Mouse (Mus musculus): Measurements from ENCODE around the gene Olfr549.

Olfr549 gene

DNA sequence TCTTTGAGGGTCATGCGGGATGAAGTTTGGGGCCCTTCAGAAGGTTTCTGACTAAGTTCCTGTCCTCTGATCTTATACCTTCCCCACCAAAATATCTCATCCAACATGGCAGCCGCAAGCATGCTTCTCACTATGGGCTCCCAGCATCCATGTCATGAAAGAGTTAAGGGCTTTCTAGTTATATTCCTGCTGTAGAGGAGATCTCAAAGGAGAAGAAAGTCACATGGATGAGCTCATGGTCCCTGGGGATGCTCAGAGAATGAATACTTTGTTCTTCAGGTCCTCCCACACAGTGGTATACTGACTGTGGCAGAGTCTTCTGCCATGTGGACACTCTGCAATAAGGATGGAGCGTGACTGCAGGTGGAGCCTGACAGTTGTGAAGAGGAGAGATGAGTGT is at the start of gene Olfr549:
TSS of gene Olfr549 (plus strand) at position 301 of the 400 bp plus-strand sequence.
- no peak for DNase-seq (ENCODE audit: extremely low read depth, low read depth, low spot score)

DNA sequence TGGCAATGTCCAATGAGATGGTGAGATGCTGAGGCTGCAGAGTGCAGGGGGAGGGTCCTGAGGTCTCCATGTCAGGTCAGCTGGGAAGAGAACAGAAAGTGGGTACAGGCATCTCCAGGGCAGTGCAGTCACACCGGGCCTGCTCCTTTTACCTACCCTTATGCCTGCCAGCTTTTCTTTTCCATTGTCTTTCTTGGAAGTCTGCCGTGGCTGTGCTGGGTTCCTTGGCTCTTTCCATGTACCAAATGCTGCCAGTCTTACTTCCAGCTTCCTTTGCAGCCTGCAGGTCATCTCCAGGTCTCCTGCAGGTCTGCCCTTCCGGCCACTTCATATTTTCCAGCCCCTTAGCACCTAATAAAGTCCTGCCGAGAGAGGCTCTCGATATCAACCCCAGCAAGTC is 47.7 kb upstream of the Olfr549 start:
- no peak for DNase-seq (ENCODE audit: extremely low read depth, low read depth, low spot score)

DNA sequence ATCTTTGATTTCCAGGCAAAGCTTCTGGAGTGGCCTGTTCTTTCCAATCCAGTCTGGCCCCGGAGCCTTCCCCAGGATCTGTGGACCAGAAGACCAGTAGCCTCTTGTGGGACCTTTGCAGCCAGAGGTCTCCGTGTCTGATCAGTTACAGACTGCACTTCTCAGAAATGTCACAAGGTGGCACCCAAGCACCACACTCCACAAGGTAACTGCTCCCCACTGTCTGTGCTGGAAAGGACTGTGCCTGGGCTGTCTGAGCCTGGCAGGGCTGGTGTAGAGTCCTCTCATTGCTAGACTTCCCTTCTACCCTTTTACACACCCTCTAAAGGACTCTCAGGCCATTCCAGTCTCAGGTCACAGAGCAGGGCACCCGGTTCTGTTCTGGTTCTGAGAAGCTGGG is 42.8 kb upstream of the Olfr549 start:
- no peak for DNase-seq (ENCODE audit: extremely low read depth, low read depth, low spot score)

DNA sequence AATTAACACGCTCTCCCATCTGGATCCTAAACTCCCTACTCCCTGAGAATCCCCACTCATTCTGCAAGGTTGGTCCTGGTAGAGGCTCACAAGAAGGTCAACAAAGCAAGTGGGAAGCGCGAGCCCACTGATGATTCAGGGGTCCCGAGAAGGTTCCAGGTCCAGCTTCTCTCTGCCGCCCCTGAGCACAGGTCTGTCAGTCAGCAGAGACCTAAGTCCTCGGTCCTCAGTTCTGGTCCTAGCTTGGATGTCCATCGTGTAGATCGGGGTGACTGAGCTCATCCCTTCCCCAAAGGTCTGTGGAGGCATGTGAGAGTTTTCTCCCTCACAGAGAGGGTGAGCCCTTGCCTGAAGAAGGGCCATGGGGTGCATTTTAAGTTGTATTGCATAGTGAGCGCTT is 41.6 kb upstream of the Olfr549 start:
- no peak for DNase-seq (ENCODE audit: extremely low read depth, low read depth, low spot score)

DNA sequence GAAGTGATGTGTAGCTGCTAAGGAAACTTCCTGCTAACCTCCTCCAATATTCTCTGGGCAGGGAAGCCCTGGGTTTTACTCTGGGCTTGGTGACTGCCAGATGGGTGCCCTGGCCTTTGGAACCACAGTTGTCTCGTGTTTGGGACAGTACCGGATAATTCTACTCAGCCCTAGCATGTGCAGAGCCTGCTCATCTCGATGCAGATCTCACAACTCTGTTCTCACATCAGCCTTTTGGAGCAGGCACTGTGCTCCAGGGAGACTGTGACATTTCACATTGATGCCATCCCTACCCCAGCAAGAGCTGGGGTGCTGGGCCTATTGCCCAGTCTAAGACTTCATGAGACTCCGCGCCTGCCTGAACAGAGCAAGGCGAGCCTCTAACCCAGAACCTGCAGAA is 41.0 kb upstream of the Olfr549 start:
- DNase-seq (ENCODE audit: extremely low read depth, low read depth, low spot score): no peak

DNA sequence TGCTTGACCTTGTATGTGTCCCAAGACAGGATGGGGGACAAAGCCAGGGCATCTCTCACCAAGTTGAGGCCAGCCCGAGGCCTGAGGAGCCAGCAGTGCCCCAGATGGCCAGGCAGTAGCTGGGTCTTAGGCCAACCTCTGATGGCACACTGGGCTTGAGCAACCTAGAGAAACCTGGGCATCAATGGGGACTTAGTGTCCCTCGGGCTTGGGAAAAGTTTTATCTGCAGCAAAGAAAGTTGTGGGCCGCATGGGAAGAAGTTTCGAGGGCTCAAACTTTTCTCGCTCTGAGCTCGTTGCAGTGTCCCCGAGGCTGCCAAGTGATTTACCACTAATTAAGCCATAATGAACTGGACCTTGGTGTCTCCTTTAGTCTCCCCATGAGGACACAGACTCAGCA is 39.9 kb upstream of the Olfr549 start:
- no peak for DNase-seq (ENCODE audit: extremely low read depth, low read depth, low spot score)

DNA sequence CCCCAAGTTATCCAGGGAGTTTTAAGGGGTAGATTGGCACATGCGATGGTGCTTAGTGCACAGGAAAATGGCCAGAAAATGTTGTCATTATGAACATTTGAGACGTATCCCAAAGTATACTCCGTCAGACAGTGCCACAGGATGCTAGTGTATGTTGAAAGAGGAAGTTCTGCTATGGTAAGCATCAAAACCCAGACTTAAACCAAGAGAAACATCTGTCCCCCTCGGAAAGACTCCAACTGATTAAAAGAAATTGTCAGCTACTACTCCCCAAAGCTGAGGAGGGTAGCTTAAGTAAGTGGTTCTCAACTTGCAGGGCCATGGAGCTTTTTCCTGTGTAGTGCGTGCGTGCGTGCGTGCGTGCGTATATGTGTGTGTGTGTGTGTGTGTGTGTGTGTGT is 37.7 kb upstream of the Olfr549 start:
- DNase-seq (ENCODE audit: extremely low read depth, low read depth, low spot score): no peak

DNA sequence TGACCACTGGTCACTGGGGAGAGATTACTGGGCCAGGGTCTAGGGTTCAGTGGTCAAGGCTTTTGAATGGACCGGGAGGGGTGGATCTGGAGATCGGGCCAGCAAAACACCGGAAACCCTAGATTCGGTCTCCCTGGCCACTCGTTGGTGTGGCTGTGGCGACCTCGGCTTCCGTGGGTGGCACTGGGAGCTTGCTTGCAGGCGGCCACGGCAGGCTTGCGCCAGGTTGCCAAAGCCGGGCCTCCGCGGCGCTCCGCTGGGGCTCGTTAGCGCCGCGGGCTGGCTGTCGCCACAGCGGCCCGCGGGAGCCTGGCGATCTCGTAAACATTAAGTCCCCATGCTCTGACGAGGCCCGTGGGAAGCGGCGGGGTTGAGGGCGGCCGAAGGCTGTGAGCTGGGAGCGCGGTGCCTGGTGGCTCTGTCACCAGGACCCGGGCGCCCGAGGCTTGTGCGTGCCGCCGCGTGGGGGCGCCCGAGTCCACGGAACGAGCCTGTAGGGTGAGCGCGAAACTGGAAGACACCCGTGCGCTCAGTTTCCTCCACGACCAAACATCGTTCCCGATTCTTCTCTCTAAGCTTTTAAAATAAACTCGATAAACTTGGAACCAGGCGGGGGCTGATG is 36.7 kb upstream of the Olfr549 start:
- DNase-seq (ENCODE audit: extremely low read depth, low read depth, low spot score): no peak

DNA sequence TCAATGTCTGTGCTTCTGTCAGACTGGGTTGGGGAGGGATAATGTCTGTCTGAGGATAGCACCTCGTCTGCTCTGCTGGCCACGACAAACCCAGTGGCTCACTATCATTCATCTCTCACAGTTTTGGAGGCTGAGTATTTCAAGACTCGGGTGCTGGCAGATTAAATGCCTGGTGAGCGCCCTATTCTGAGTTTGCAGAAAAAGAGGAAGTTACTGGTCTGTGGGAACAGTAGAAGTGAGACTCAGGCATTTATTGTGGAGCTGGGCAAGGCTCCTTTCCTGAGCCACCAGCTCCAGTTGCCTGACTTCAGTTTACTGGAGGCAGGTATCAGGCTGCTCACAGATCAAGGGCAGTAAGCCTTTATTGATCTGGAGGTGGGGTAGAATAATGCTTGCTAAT is 35.5 kb upstream of the Olfr549 start:
- DNase-seq (ENCODE audit: extremely low read depth, low read depth, low spot score): no peak

DNA sequence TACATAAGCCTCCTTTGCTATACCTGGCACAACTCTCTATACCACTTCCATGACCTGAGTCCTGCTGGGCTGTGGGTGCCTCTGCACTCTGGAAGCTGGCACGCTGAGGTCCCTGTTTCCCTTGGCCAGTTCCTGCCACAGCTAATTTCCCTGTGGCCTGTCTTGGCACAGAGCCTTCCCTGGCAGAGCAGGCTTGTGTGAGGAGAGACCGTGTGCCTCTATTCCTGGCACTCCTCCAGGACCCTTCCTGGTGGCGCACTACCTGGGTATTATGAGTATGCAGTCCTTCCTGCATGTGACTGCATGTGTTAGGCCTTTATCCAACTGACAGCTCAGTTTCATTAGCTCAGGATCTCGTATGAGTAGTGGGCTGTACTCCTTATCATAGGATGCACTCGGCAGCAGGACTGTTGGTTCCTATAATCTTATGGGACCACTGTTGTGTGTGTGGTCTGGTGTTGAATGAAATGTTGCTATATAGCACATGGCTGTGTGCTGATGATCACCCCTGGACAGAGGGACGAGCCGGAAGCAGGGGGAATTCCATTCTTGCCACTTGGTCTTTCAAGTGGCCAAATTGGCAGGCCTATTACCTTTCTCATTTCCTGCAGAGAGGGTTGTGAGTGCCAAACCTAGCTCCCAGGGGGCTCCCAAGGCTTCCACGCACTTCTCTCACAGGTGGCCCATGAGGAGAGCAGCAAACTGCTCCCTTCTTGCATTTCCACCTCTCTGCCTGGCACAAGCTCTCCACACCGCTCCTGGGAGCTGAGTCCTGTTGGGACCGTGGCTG is 33.2 kb upstream of the Olfr549 start:
- no peak for DNase-seq (ENCODE audit: extremely low read depth, low read depth, low spot score)

DNA sequence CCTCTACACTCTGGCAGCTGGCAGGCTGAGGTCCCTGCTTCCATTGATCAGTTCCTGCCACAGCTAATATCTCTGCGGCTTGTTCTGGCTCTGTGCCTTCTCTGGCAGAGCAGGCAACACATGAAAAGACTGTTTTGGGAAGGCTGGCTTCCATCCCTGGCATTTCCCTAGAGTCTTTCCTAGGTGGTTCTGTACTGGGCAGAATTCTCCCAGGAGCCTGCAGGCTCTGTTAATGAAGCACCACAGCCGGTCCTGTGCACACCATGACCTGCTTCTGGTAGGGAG is 32.7 kb upstream of the Olfr549 start:
- DNase-seq (ENCODE audit: extremely low read depth, low read depth, low spot score): no peak

DNA sequence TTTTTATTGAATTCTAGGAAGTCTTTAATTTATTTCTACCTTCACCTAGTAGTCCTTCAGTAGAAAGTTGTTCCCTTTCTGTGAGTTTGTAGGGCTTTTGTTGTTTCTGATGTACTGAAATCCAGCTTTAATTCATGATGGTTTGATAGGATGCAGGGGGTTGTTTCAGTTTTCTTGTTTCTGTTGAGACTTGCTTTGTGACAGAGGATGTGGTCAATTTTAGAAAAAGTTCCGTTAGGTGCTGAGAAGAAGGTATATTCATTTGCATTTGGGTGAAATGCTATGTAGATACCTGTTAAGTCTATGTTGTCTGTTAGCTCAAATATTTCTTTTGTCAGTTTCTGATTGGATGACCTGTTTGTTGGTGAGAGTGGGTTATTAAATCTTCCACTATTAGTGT is 20.6 kb upstream of the Olfr549 start:
- no peak for DNase-seq (ENCODE audit: extremely low read depth, low read depth, low spot score)

DNA sequence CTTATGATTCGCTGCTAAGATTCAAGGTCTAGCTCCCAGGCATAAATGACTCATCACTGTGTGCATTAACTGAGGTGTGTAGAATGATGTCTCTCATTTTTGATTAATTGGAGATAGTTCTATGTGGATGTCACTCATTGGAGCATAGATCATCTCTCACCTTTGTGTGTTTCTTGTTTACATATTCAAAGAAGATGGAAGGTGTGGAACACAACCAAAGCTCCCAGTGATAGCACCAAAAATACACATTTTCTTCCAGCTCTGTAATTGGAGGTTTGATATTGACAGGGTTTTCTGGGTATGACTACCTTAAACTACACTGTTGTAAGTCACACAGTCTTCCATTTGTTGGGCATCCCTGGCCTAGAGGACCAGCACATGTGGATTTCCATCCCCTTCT is 15.2 kb upstream of the Olfr549 start, which contains the start of gene Olfr547:
TSS of gene Olfr547 (plus strand) at position 301 of the 400 bp plus-strand sequence.
- no peak for DNase-seq (ENCODE audit: extremely low read depth, low read depth, low spot score)

DNA sequence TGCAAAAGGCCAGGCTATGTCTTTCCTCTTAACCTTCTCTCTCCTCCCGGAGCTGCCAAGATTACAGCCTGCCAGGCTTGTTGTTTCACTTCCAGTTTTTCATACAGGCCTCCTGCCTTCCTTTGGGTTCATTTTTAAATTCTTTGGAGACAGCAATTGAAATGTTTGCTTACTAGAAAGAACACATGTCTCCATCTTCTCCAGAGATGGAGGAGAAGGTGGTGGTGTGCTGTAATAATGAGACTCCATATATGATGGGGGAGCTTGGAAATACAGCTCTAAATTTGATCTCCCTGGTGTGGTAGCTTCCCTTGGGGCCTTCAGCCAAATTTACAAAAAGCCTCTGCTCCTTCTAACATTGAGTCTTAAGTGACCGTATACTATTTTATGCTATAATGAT is 9.1 kb upstream of the Olfr549 start, which contains the start of gene Olfr548-ps1:
TSS of gene Olfr548-ps1 (plus strand) at position 301 of the 400 bp plus-strand sequence.
- no peak for DNase-seq (ENCODE audit: extremely low read depth, low read depth, low spot score)

DNA sequence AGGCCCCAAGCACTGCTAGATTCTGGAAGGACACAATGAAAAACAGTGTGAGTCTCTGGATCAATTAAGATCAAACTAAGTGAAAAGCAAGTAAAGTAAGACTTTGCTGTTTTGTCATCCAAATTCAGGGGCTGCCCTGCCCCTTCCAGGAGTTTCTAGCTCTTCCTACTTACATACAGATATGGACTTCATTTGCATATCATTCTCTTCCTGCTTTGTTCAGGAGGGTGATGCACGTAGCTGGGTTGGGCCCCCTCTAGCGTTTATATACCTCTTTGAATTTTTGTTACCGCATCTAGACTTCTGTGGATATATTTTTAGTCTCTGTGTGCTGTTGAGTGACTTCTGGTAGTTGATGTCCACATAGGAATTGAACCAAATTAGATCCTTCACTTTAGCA is 8.4 kb upstream of the Olfr549 start:
- DNase-seq (ENCODE audit: extremely low read depth, low read depth, low spot score): no peak

DNA sequence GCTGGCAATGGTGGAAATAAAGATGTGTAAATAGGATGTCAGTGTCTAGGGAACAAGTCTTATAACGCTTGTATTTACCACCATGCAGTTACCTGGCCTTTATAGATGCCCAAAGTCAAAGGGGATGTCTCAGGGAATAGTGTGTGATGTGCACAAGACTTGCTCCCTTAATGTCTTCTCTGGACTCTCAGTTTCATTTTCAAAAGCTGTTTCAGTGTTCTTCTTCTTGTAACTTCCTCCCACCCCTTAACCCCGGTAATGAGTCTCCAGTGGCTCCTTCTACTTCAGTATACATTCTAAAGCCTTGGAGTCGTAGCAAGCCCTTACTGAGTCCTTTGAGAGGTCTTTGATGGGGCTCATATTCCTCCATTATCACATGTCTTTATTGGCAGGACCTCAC is 3.6 kb downstream of the Olfr549 start:
- no peak for DNase-seq (ENCODE audit: extremely low read depth, low read depth, low spot score)

DNA sequence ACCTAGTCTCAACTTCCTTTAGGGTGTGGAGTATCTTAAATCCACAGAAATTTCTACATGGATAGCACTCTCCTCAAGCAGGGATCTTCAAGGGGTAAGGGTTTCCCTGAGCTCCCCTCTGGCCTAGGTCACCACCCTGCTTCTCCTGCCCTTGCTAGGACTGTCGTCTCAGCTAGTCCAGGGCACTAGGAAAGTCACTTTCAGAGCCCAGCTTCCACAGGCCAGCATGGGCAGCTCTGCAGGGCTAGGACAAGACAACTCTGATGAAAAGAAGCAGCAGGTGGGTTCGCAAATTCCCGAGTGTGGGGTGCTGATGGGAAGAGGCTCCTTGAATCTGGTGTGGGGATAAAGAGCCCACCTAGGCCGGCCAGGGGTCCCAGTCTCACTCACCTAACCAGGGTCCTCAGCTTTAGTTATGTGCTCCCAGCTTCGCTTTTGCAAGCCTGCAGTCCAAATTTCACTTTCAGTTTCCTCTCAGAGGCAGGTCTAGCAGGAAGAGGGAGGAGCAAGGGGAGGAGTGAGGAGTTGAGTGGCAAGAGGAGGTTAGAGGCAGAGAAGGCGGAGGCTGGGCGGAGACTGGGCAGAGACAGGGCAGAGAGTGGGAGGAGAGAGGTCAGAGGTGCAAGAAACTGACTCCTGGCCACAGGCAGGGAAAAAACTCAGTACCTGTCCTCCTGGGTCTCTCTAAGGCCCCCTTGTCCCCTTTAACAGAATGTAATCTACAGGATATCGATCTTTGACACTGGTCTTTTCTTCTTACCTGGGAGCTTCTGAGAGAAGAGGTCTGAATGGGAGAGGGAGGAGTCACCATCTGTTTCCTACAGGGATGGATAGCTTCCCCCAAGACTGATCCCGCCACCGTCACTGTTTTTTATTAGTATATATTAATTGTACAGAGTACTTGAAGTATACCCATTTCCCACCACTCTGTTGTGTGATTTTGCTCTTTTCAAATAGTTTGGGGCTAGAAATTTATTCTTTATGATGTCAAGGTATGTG is 15.6 kb downstream of the Olfr549 start, which contains the start of gene Trim21:
TSS of gene Trim21 (minus strand) at position 488 of the 999 bp plus-strand sequence.
- peak; percentile 28 for DNase-seq (ENCODE audit: extremely low read depth, low read depth, low spot score)

DNA sequence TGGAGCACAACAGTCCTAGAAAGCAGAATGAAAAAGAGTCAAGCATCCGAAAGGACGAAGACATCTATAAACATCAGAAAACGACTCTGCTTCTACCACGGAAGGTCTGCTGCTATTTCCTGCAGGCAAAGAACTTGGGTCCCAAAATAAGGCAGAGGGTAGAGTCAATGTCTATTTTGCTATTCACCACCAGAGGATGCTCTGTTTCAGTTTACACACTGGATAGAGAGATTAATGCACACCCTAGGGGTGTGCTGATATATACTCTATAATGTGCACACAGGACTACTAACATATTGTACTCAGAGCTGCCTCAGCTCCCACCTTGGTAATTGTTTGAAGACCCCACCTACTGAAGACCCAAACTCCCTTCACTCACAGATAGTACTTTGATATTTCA is 16.5 kb downstream of the Olfr549 start:
- DNase-seq (ENCODE audit: extremely low read depth, low read depth, low spot score): no peak

DNA sequence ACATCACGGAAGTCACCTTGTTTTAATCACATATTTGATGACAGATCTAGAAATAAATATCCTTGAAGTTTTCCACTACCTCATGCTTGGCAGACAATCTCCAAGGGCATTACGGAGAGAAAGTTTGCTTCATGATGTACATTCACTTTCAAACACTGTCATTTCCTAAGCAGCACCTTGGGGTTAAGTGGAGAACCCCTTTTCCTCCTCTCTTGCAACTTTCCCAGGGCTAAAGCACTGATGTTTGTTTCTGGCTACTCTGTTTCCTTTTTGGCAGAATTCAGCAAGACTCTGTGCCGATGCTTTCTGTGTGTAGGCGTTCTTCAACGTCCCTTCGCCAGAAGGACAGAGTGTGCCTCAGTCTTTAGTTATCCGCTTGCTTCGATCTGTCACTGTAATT is 21.5 kb downstream of the Olfr549 start, which contains the start of gene Olfr550:
TSS of gene Olfr550 (plus strand) at position 301 of the 400 bp plus-strand sequence.
- no peak for DNase-seq (ENCODE audit: extremely low read depth, low read depth, low spot score)

DNA sequence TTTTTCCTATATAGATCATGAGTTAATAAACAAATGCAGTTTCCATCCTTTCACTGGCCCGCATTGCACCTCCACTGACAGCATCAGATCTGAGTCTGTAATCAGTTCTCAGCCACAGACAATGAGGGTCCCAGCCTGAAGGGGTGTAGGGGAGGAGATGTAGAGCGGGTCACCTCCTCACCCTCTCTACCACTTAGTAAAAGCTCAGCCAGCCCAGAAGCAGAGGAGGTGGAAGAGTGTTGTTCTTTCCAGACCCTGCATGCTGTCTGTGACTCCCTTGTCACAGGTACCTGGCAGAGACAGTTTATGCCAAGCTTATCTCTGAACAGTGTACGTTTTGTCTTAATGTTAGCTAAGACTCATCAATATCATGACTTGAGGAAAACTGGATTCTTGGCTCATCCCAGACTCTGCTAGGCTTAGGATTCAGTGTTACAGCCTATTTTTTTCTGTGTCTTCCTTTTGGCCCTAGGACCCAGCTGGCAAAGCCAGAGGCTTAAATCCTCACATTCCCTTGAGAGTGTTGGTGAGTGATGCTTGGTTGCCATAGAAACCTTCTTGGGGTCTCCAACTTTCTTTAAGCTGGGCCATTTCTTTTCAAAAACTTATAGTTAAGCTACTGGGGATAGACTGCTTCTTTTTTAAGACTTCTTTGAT is 23.6 kb downstream of the Olfr549 start:
- DNase-seq (ENCODE audit: extremely low read depth, low read depth, low spot score): no peak

DNA sequence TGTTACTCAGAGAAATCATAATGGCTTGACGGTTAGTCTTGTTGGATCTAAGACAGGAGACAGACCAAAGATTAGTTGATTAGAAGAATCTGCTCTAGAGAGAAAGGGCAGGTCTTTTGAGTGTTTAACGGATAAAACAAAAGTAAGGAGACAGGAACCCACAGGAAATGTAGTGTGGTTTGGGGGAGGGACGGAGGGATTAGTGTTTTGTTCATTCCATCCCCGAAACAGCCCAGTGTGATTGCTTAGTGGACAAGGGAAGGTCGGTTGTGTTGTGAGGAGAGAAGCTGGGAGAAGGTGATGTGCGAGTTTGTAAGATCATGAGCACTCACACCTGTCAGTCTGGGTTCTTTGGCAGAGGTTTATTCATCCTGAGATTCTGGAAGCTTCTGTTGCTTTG is 26.3 kb downstream of the Olfr549 start:
- no peak for DNase-seq (ENCODE audit: extremely low read depth, low read depth, low spot score)
